Mouse (Mus musculus) midbrain, embryonic 16.5 days (tissue): ENCODE measurements at regions not wholly inside any gene's neighbourhood (a gene's known extent, or its start where the extent isn't known, plus 50 kb on each side); places are given as distances from the start of the nearest gene placed in this dataset.

Experiments used
- ATAC-seq: fragments of 200-750 bp; cut with Nextera tagmentation; 2 replicates; pipeline ENCODE4 v1.8.0; 2017; ENCODE audit warnings: moderate TSS enrichment
- H3K27ac ChIP-seq: fragments of 300-500 bp; sonication (generic); 2 replicates; pipeline ENCODE4 v1.5.1; 2014; ENCODE audit warnings: mild to moderate bottlenecking, low read length, mixed read lengths
- H3K27me3 ChIP-seq: fragments of 300-500 bp; sonication (generic); 2 replicates; pipeline ENCODE4 v1.6.1; 2014; ENCODE audit warnings: low read depth, low read length, mixed read lengths; ENCODE audit not compliant: control insufficient read depth, insufficient read depth
- H3K36me3 ChIP-seq: fragments of 300-500 bp; sonication (generic); 2 replicates; pipeline ENCODE4 v1.6.1; 2014; ENCODE audit warnings: mild to moderate bottlenecking, low read length, moderate library complexity, mixed read lengths; ENCODE audit not compliant: control insufficient read depth, insufficient read depth
- H3K4me1 ChIP-seq: fragments of 300-500 bp; sonication (generic); 2 replicates; pipeline ENCODE4 v1.6.1; 2014; ENCODE audit warnings: mild to moderate bottlenecking, low read length, mixed read lengths; ENCODE audit not compliant: control insufficient read depth, insufficient read depth
- H3K4me2 ChIP-seq: fragments of 300-500 bp; sonication (generic); 2 replicates; pipeline ENCODE4 v1.6.1; 2014; ENCODE audit warnings: mild to moderate bottlenecking, low read length, mixed read lengths
- H3K4me3 ChIP-seq: fragments of 300-500 bp; sonication (generic); 2 replicates; pipeline ENCODE4 v1.5.1; 2014; ENCODE audit warnings: low read depth, mild to moderate bottlenecking, low read length, moderate library complexity, mixed read lengths
- H3K9ac ChIP-seq: fragments of 300-500 bp; sonication (generic); 2 replicates; pipeline ENCODE4 v1.6.1; 2014; ENCODE audit warnings: low read depth, low read length, mixed read lengths
- H3K9me3 ChIP-seq: fragments of 300-500 bp; sonication (generic); replicated peaks from 2 replicates; pipeline ENCODE4 v1.6.1; 2014; ENCODE audit warnings: mild to moderate bottlenecking, low read length, mixed read lengths; ENCODE audit not compliant: control insufficient read depth, poor library complexity, severe bottlenecking
- WGBS: fragments of 180-500 bp; shearing (Covaris S2); extraction: QIAGEN DNeasy Blood & Tissue Kit; methylation state at CpG from one replicate; pipeline ENCODE4 v1.1.7; 2014; 5-methylcytosine and 5-hydroxymethylcytosine counted together

- Histone ChIP-seq H3K9me3 (0 out of 2 replicates have a peak, but pooled peaks cover 2% of the 10 kb centered on the region), H3K4me3 (no peak overlapping the region), H3K27me3 (no peaks in the 10 kb centered on the region), H3K27ac (no peak overlapping the region), H3K4me1 (no peaks in the 10 kb centered on the region), H3K36me3 (no peaks in the 10 kb centered on the region), H3K4me2 (no peak overlapping the region), H3K9ac (no peak overlapping the region)
- WGBS: 66% methylated on average over 7 of the region's 7 CpGs
- no peak for ATAC-seq
These were observed 172.9 kb downstream of the Hlx start for GRCm38 (mm10) chr1:184559543-184559942.

GRCm38 (mm10) chr1:184553791-184554190 lies 178.6 kb downstream of the Hlx start:
- Histone ChIP-seq H3K9me3 (0 out of 2 replicates have a peak, but pooled peaks cover 2% of the 10 kb centered on the region), H3K27me3 (no peaks in the 10 kb centered on the region), H3K4me2 (no peak overlapping the region), H3K4me1 (no peaks in the 10 kb centered on the region), H3K9ac (no peak overlapping the region), H3K36me3 (no peaks in the 10 kb centered on the region), H3K4me3 (no peak overlapping the region), H3K27ac (no peak overlapping the region)
- ATAC-seq: no peak

GRCm38 (mm10) chr1:184550491-184550890 lies 181.9 kb downstream of the Hlx start:
- H3K27ac ChIP-seq: no peak overlapping the region
- no peaks in the 10 kb centered on the region for H3K36me3 ChIP-seq
- H3K9me3 ChIP-seq: no peaks in the 10 kb centered on the region
- H3K27me3 ChIP-seq: no peaks in the 10 kb centered on the region
- H3K4me1 ChIP-seq: no peaks in the 10 kb centered on the region
- H3K9ac ChIP-seq: no peak overlapping the region
- WGBS: 79% methylated on average over 2 of the region's 2 CpGs
- no peak overlapping the region for H3K4me2 ChIP-seq
- no peak for ATAC-seq
- H3K4me3 ChIP-seq: no peak overlapping the region

- no peak for ATAC-seq
- Histone ChIP-seq H3K27me3 (no peaks in the 10 kb centered on the region), H3K4me3 (no peak overlapping the region), H3K9me3 (no peaks in the 10 kb centered on the region), H3K36me3 (no peaks in the 10 kb centered on the region), H3K27ac (no peak overlapping the region), H3K9ac (no peak overlapping the region), H3K4me1 (no peaks in the 10 kb centered on the region), H3K4me2 (no peak overlapping the region)
- WGBS: 89% methylated on average over 15 of the region's 15 CpGs
These were observed 184.7 kb downstream of the Hlx start for GRCm38 (mm10) chr1:184547650-184548235.

- Histone ChIP-seq H3K27ac (no peak overlapping the region), H3K27me3 (no peaks in the 10 kb centered on the region), H3K36me3 (no peaks in the 10 kb centered on the region), H3K4me1 (no peaks in the 10 kb centered on the region), H3K9me3 (no peaks in the 10 kb centered on the region), H3K9ac (no peak overlapping the region), H3K4me2 (no peak overlapping the region), H3K4me3 (no peak overlapping the region)
- no peak for ATAC-seq
- WGBS: 94% methylated on average over 5 of the region's 5 CpGs
These were observed 186.2 kb downstream of the Hlx start for GRCm38 (mm10) chr1:184546140-184546661.

GRCm38 (mm10) chr1:184545111-184545510 lies 187.3 kb downstream of the Hlx start:
- no peaks in the 10 kb centered on the region for H3K4me1 ChIP-seq
- H3K27ac ChIP-seq: no peak overlapping the region
- no peak overlapping the region for H3K4me3 ChIP-seq
- ATAC-seq: no peak
- no peaks in the 10 kb centered on the region for H3K27me3 ChIP-seq
- no peak overlapping the region for H3K4me2 ChIP-seq
- H3K9me3 ChIP-seq: no peaks in the 10 kb centered on the region
- no peaks in the 10 kb centered on the region for H3K36me3 ChIP-seq
- no peak overlapping the region for H3K9ac ChIP-seq
- 84% methylated on average over 4 of the region's 4 CpGs for WGBS

- no peaks in the 10 kb centered on the region for H3K36me3 ChIP-seq
- WGBS: 84% methylated on average over 11 of the region's 11 CpGs
- no peak for ATAC-seq
These were observed 189.9 kb downstream of the Hlx start for GRCm38 (mm10) chr1:184542321-184543115.

GRCm38 (mm10) chr1:184539818-184540217 lies 192.6 kb downstream of the Hlx start:
- no peaks in the 10 kb centered on the region for H3K36me3 ChIP-seq
- no peak overlapping the region for H3K4me3 ChIP-seq
- WGBS: 72% methylated on average over 7 of the region's 7 CpGs
- no peak overlapping the region for H3K27ac ChIP-seq
- ATAC-seq: no peak
- H3K9me3 ChIP-seq: no peaks in the 10 kb centered on the region
- H3K4me1 ChIP-seq: no peaks in the 10 kb centered on the region
- H3K4me2 ChIP-seq: no peak overlapping the region
- no peak overlapping the region for H3K9ac ChIP-seq
- H3K27me3 ChIP-seq: no peaks in the 10 kb centered on the region

More at GRCm38 (mm10) chr1:184542321-184543115, 189.9 kb downstream of the Hlx start:
- no peak overlapping the region for H3K4me2 ChIP-seq
- H3K9ac ChIP-seq: no peak overlapping the region
- H3K4me1 ChIP-seq: no peaks in the 10 kb centered on the region
- no peaks in the 10 kb centered on the region for H3K27me3 ChIP-seq
- H3K4me3 ChIP-seq: no peak overlapping the region
- no peak overlapping the region for H3K27ac ChIP-seq
- no peaks in the 10 kb centered on the region for H3K9me3 ChIP-seq
